Mouse (Mus musculus) neural tube, embryonic 13.5 days (tissue): ENCODE results near the gene Msmp. TPM values are rescaled to one million over a fixed set of nuclear protein-coding genes. Genes with fewer than 3 reads are reported as not detected.

Experiments used
- ATAC-seq: fragments of 200-750 bp; cut with Nextera tagmentation; 2 replicates; pipeline ENCODE4 v1.8.0; 2017; ENCODE audit warnings: low read depth, mild to moderate bottlenecking, moderate TSS enrichment, moderate library complexity
- H3K27ac ChIP-seq: fragments of 300-500 bp; sonication (generic); replicated peaks from 2 replicates; pipeline ENCODE4 v1.5.1; 2015; ENCODE audit warnings: moderate library complexity, mild to moderate bottlenecking, inconsistent platforms
- H3K27me3 ChIP-seq: fragments of 300-500 bp; sonication (generic); 2 replicates; pipeline ENCODE4 v1.6.1; 2015; ENCODE audit warnings: mild to moderate bottlenecking, inconsistent platforms
- H3K36me3 ChIP-seq: fragments of 300-500 bp; sonication (generic); 2 replicates; pipeline ENCODE4 v1.6.1; 2015; ENCODE audit warnings: mild to moderate bottlenecking, inconsistent platforms
- H3K4me1 ChIP-seq: fragments of 300-500 bp; sonication (generic); replicated peaks from 2 replicates; pipeline ENCODE4 v1.6.1; 2015; ENCODE audit warnings: inconsistent platforms
- H3K4me2 ChIP-seq: fragments of 300-500 bp; sonication (generic); 2 replicates; pipeline ENCODE4 v1.6.1; 2015; ENCODE audit warnings: inconsistent platforms, mild to moderate bottlenecking, moderate library complexity
- H3K4me3 ChIP-seq: fragments of 300-500 bp; sonication (generic); 2 replicates; pipeline ENCODE4 v1.5.1; 2015; ENCODE audit warnings: mild to moderate bottlenecking, inconsistent platforms
- H3K9ac ChIP-seq: fragments of 300-500 bp; sonication (generic); 2 replicates; pipeline ENCODE4 v1.6.1; 2015; ENCODE audit warnings: moderate library complexity, mild to moderate bottlenecking, inconsistent platforms
- H3K9me3 ChIP-seq: fragments of 300-500 bp; sonication (generic); 2 replicates; pipeline ENCODE4 v1.6.1; 2016; ENCODE audit warnings: inconsistent platforms
- WGBS: fragments of 180-500 bp; shearing (Covaris S2); methylation state at CpG from one replicate; pipeline ENCODE4 v1.1.7; 2015; 5-methylcytosine and 5-hydroxymethylcytosine counted together
- microRNA-seq: library from miRNA; unstranded; fragments of <30 nt; microRNA quantifications from one replicate; pipeline ENCODE4, GENCODE M21; 2016
- polyA plus RNA-seq: library from polyadenylated mRNA; unstranded; fragments of >200 nt; fragmentation: Nextera tagmentation; extraction: Ambion mirVana; gene quantifications from 2 replicates; pipeline ENCODE4 v1.2.1, GENCODE M21; 2015

The Msmp gene
- polyA plus RNA-seq, 1 experiment from 2014 or later: not detected

DNA sequence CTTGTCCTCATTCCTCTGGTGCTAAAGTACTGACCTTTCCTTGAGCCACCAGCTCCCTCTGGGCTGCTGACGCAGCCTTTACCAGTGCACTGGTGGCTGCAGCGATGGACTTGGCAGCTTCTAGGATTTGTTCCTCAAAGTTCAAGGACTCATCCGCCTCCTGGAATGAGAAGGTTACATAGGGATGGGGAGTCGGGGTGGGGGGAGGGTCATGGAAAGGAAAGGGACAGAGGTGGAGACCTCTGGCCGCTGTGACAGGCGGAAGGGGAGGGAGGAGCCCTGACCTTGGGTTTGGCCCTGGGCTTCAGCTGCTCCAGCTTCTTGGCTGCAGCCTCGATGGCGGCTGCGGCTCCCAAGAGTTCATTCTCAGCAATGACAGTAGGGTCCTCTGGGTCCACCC is 51.0 kb downstream of the Msmp start:
- Histone ChIP-seq H3K9me3 (no peaks in the 10 kb centered on the region), H3K4me1 (peaks cover 6% of the 10 kb centered on the region), H3K36me3 (peaks cover 73% of the 10 kb centered on the region), H3K4me2 (no peak overlapping the region), H3K27ac (no peak overlapping the region), H3K27me3 (no peaks in the 10 kb centered on the region), H3K9ac (no peak overlapping the region), H3K4me3 (no peak overlapping the region)
- WGBS: 92% methylated on average over 9 of the region's 9 CpGs
- ATAC-seq: no peak

Small RNA genes lying within 50 kb of the gene (microRNA-seq; reads per million reads assigned to microRNA genes)
- gene Gm25262: not detected

Other genes starting within 250 kb of the Msmp start
- 74.5 and 79.3 TPM in 2 replicates for gene Rusc2, start 202.5 kb downstream of the Msmp start, polyA plus RNA-seq
- gene Fam166b, start 155.4 kb downstream of the Msmp start, polyA plus RNA-seq: 0.32 and 0.59 TPM in 2 replicates
- 10.8 and 14.4 TPM in 2 replicates for gene Tesk1, start 142.6 kb downstream of the Msmp start, polyA plus RNA-seq
- gene Cd72, start 129.9 kb downstream of the Msmp start, polyA plus RNA-seq: 2.8 and 3.7 TPM in 2 replicates
- gene Sit1, start 100.8 kb downstream of the Msmp start, polyA plus RNA-seq: not detected in 2 replicates
- gene Ccdc107, start 91.6 kb downstream of the Msmp start, polyA plus RNA-seq: 65.5 and 73.1 TPM in 2 replicates
- gene Arhgef39, start 84.8 kb downstream of the Msmp start, polyA plus RNA-seq: 10.0 and 10.4 TPM in 2 replicates
- 0.33 and 0.56 TPM in 2 replicates for gene Car9, start 77.5 kb downstream of the Msmp start, polyA plus RNA-seq
- gene Tpm2, start 60.7 kb downstream of the Msmp start, polyA plus RNA-seq: 29.0 and 77.1 TPM in 2 replicates
- 88.9 and 89.1 TPM in 2 replicates for gene Creb3, start 22.2 kb downstream of the Msmp start, polyA plus RNA-seq
- gene Tln1, start 21.8 kb downstream of the Msmp start, polyA plus RNA-seq: 64.4 and 69.6 TPM in 2 replicates
- 23.9 and 28.0 TPM in 2 replicates for gene Rgp1, start 5.8 kb downstream of the Msmp start, polyA plus RNA-seq
- gene Gba2, start 5.6 kb downstream of the Msmp start, polyA plus RNA-seq: 47.8 and 50.8 TPM in 2 replicates
- 26.9 and 27.8 TPM in 2 replicates for gene Npr2, start 47.4 kb upstream of the Msmp start, polyA plus RNA-seq
- 3.5 and 4.1 TPM in 2 replicates for gene Spag8, start 69.1 kb upstream of the Msmp start, polyA plus RNA-seq
- gene Hint2, start 72.0 kb upstream of the Msmp start, polyA plus RNA-seq: 76.8 and 84.9 TPM in 2 replicates
- gene Tmem8b, start 84.5 kb upstream of the Msmp start, polyA plus RNA-seq: 13.5 and 15.6 TPM in 2 replicates
- gene Fam221b, start 84.7 kb upstream of the Msmp start, polyA plus RNA-seq: 2.4 and 2.9 TPM in 2 replicates
- gene Olfr70, start 116.3 kb upstream of the Msmp start, polyA plus RNA-seq: not detected in 2 replicates
- gene Olfr71, start 125.8 kb upstream of the Msmp start, polyA plus RNA-seq: 0.14 TPM in 1 of 2 replicates, not detected in the other
- gene Hrct1, start 142.7 kb upstream of the Msmp start, polyA plus RNA-seq: 0.43 and 0.47 TPM in 2 replicates
- not detected in 2 replicates for gene Spaar, start 145.5 kb upstream of the Msmp start, polyA plus RNA-seq
- gene Olfr159, start 186.5 kb upstream of the Msmp start, polyA plus RNA-seq: not detected in 2 replicates
- not detected in 2 replicates for gene Olfr156, start 239.4 kb upstream of the Msmp start, polyA plus RNA-seq